Mouse (Mus musculus) embryo, embryonic 11.5 days (tissue): ENCODE data around the gene Galr3.
"Not testable (repeated sequence)": the region's sequence is repeated elsewhere in the genome, so short reads cannot be mapped to it uniquely, and the experiment has no call there.

Source experiments
- DNase-seq: peaks from one replicate; pipeline ENCODE4 v3.0.0-alpha.2; 2012; ENCODE audit warnings: low read depth, low spot score

The Galr3 gene

GRCm38 (mm10) chr15:79026511-79027290 lies 15.0 kb upstream of the Galr3 start:
- DNase-seq = no peak

- DNase-seq = no peak
Observed at GRCm38 (mm10) chr15:79027291-79028205, 14.1 kb upstream of the Galr3 start.

- DNase-seq = peak; percentile 84
Observed at GRCm38 (mm10) chr15:79028237-79028738, 13.4 kb upstream of the Galr3 start, which contains the start of gene H1f0. Gene H1f0, plus strand, starts transcription at chr15:79028450.

GRCm38 (mm10) chr15:79028823-79029484 lies 12.7 kb upstream of the Galr3 start:
- no peak for DNase-seq

- DNase-seq = no peak
Observed at GRCm38 (mm10) chr15:79029519-79030241, 12.0 kb upstream of the Galr3 start.

GRCm38 (mm10) chr15:79030551-79031435 lies 10.9 kb upstream of the Galr3 start:
- DNase-seq = peak; percentile 90

- DNase-seq = not testable (repeated sequence)
Observed at GRCm38 (mm10) chr15:79031908-79032307, 9.8 kb upstream of the Galr3 start.

GRCm38 (mm10) chr15:79037913-79038328 lies 3.8 kb upstream of the Galr3 start:
- DNase-seq = peak; percentile 67

- DNase-seq = no peak
Observed at GRCm38 (mm10) chr15:79038331-79038730, 3.4 kb upstream of the Galr3 start.

GRCm38 (mm10) chr15:79038853-79039252 lies 2.8 kb upstream of the Galr3 start:
- no peak for DNase-seq

- DNase-seq = no peak
Observed at GRCm38 (mm10) chr15:79040501-79041416, 926 bp upstream of the Galr3 start.

GRCm38 (mm10) chr15:79042721-79043491 lies 1.2 kb downstream of the Galr3 start:
- DNase-seq = no peak

GRCm38 (mm10) chr15:79044837-79045236 lies 3.2 kb downstream of the Galr3 start:
- DNase-seq = no peak

GRCm38 (mm10) chr15:79048186-79048585 lies 6.5 kb downstream of the Galr3 start:
- DNase-seq = no peak

- DNase-seq = no peak
Observed at GRCm38 (mm10) chr15:79050160-79050845, 8.6 kb downstream of the Galr3 start.

- no peak for DNase-seq
Observed at GRCm38 (mm10) chr15:79050964-79051363, 9.3 kb downstream of the Galr3 start.
